Mouse (Mus musculus): ENCODE results near the gene Mtx3.

DNA sequence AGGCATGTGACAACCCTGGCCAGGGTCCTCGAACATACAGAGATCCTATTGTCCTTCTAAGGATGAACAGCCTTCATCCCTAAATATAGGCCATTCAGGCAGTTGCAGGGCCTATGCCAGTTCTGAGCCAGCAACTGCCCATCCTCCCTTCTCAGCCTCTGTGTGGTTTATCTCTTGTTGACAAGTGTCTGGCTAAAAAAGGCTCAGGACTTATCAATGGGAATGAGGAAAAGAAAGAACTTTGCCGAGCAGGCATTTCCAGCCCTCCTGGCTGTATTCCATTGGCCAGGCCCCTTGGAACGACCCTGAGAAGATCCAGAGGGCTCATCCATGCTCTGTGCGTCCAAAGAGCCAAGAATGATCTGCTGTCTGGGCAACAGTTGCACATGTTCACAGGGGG lies 58.7 kb downstream of the Mtx3 start:
- TF ChIP-seq CTCF (conservative IDR thresholded peaks at IDR 0.05; ENCODE audit: low read length), result no peak
- no peak for TF ChIP-seq POU5F1 (IDR thresholded peaks at IDR 0.05; ENCODE audit: borderline replicate concordance, low read length)

Measured in E14TG2a.4 (cell line).